Mouse (Mus musculus) heart, postnatal 0 days (tissue): ENCODE measurements around the gene Fndc1.

Source experiments
- CTCF ChIP-seq: IDR thresholded peaks from 2 replicates; pipeline ENCODE4 v1.5.1; 2016; ENCODE audit warnings: antibody characterized with exemption, control low read depth, low read depth
- EP300 ChIP-seq: IDR thresholded peaks from 2 replicates; pipeline ENCODE4 v1.6.1; 2016; ENCODE audit warnings: antibody characterized with exemption, low read depth

GRCm38 (mm10) chr17:7795584-7795983 lies 31.5 kb downstream of the Fndc1 start:
- TF ChIP-seq EP300: no peak
- TF ChIP-seq CTCF: no peak
